Mouse (Mus musculus) monocyte, adult 5-6 weeks (primary cell): ENCODE measurements around the gene Drg1. TPM values are rescaled to one million over a fixed set of nuclear protein-coding genes. Genes with fewer than 3 reads are reported as not detected.
"Not testable (repeated sequence)": the region's sequence is repeated elsewhere in the genome, so short reads cannot be mapped to it uniquely, and the experiment has no call there.

Experiments used
- ATAC-seq: fragments of 153-309, 156-312 bp; replicated peaks from 2 replicates; pipeline ENCODE4 v1.8.0; 2017; ENCODE audit warnings: mild to moderate bottlenecking; ENCODE audit not compliant: low TSS enrichment, insufficient number of reproducible peaks, severe bottlenecking, poor library complexity, low FRiP score
- total RNA-seq: library from RNA; stranded (forward); fragments of 200-1000, 200-491, 200-594 nt; gene quantifications from 3 replicates; pipeline ENCODE4 v1.2.3, GENCODE M21; 2017

Drg1 gene
- total RNA-seq, 1 experiment from 2014 or later, result 210 TPM

GRCm38 (mm10) chr11:3179726-3180092, 86.5 kb downstream of the Drg1 start:
- ATAC-seq, result not testable (repeated sequence)

- not testable (repeated sequence) for ATAC-seq
Measured at GRCm38 (mm10) chr11:3178968-3179725, 87.1 kb downstream of the Drg1 start.

GRCm38 (mm10) chr11:3173425-3174318, 92.5 kb downstream of the Drg1 start:
- peak; percentile 37 for ATAC-seq

- not testable (repeated sequence) for ATAC-seq
Measured at GRCm38 (mm10) chr11:3172526-3172925, 93.7 kb downstream of the Drg1 start.

- not testable (repeated sequence) for ATAC-seq
Measured at GRCm38 (mm10) chr11:3171931-3172330, 94.3 kb downstream of the Drg1 start.

GRCm38 (mm10) chr11:3169042-3169441, 97.2 kb downstream of the Drg1 start:
- not testable (repeated sequence) for ATAC-seq

GRCm38 (mm10) chr11:3167571-3168001, 98.6 kb downstream of the Drg1 start:
- ATAC-seq, result peak; percentile 2; the same call in 1 of the 2 replicates

- ATAC-seq, result peak; percentile 5; the same call in 1 of the 2 replicates
Measured at GRCm38 (mm10) chr11:3167129-3167528, 99.1 kb downstream of the Drg1 start.

GRCm38 (mm10) chr11:3166321-3166720, 99.9 kb downstream of the Drg1 start:
- not testable (repeated sequence) for ATAC-seq

GRCm38 (mm10) chr11:3165210-3165782, 100.9 kb downstream of the Drg1 start:
- peak; percentile 29 for ATAC-seq

GRCm38 (mm10) chr11:3163661-3164060, 102.6 kb downstream of the Drg1 start:
- not testable (repeated sequence) for ATAC-seq

GRCm38 (mm10) chr11:3163122-3163521, 103.1 kb downstream of the Drg1 start:
- ATAC-seq, result not testable (repeated sequence)

GRCm38 (mm10) chr11:3162236-3162897, 103.8 kb downstream of the Drg1 start:
- ATAC-seq, result 0 out of 2 replicates have a peak, but pooled peaks have one; percentile 7

- peak; percentile 3 for ATAC-seq
Measured at GRCm38 (mm10) chr11:3161370-3161769, 104.8 kb downstream of the Drg1 start.

- ATAC-seq, result not testable (repeated sequence)
Measured at GRCm38 (mm10) chr11:3158800-3159199, 107.4 kb downstream of the Drg1 start.

GRCm38 (mm10) chr11:3157996-3158395, 108.2 kb downstream of the Drg1 start:
- ATAC-seq, result not testable (repeated sequence)

GRCm38 (mm10) chr11:3156991-3157390, 109.2 kb downstream of the Drg1 start:
- ATAC-seq, result not testable (repeated sequence)

GRCm38 (mm10) chr11:3153666-3154397, 112.4 kb downstream of the Drg1 start:
- ATAC-seq, result peak; percentile 6; the same call in 1 of the 2 replicates
